Mouse (Mus musculus): ENCODE measurements around the gene Prex1.
A peak's percentile ranks its signal among the peaks of the same experiment; 100 is the strongest.

The Prex1 gene

DNA sequence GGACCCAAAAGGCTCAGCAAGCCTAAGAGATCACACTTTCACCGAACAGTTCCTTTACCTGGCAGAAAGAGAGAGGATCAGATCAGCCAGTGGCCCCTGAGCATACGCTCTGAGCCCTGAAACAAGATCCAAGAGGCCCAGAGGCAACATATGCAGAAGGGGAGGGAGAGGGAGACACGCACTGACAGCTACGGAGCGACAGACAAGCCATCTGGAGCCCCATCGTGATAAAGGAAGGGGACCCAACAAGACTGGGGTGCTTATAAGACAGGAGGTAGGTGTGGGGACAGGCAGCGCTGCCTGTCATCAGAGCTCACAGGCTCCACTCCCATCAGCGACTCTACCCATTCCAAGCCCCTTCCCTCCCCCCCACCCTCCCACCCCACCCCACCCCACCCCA, 27.8 kb downstream of the Prex1 start:
- DNase-seq (ENCODE audit: low read depth, low spot score), result no peak

DNA sequence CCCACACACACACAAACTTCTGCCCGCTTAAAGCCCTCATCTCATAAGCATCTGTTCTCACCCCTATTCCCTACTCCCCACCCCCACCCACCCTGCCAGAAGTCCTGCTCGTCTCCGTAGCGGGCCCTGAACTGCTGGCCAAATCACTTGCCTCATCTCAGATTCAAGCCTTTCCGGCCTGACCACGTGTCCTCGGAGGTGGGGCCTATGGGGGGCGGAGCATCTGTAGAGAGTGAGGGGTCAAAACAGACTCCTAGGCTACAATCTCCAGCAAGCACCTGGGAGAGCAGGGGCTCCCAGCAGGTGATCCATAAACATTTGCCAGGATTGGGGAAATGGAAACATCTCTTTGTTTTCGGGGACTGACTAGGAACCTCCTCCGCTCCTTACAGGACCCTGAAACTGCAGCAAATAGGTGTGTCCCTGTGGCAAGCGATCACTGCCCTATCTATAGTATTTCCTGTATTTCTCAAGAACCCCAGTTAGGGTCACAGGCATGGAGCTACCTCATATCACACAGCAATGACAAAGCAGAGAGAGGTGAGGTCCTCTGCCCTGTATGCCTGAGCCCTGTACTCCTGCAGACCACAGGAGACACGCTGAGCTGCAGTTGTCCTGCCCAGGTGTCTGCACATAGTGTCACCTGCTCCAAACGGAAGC, 29.6 kb downstream of the Prex1 start:
- peak; percentile 83 for DNase-seq (ENCODE audit: low read depth, low spot score)

DNA sequence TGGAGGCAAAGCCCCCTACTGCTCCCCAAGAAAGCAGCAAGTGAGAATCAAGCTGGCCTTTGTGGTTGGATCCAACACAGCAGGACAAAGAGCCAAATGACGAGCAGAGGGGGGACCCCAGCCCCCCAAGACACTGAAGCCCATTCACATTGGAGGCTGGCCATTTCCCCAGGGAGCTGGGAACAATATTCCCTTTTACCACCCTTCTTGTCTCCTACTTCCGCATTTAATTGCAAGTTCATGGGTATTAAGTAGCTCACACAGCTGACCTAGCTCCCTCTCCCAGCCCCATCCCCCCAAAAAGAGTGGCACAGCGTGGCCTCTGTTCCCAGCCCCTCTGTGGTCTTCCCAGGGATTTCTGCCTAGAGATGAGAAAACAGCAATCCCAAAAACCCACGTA, 30.8 kb downstream of the Prex1 start:
- DNase-seq (ENCODE audit: low read depth, low spot score), result no peak

- DNase-seq (ENCODE audit: low read depth, low spot score), result no peak
Measured at GRCm38 (mm10) chr2:166678959-166679759, 34.5 kb downstream of the Prex1 start.

DNA sequence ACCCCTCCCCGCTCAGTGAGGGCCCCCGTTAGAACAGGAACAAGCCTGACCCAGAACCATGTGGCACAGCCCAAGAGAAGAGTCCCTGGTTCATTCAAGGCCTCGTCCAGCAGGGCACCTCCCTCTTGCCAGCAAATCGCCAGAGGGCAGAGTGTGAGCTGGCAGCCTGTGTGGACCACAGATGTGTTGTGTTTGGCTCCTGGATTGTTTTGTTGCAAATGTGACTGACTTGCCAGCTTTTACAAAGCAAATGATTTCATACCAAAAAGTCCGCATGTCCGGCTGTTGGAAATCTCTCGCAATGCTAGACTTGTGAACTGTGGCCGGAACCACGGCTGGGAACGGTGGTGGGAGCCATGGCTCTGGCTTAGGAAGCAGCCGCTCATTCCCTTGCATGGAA, 36.7 kb downstream of the Prex1 start:
- no peak for DNase-seq (ENCODE audit: low read depth, low spot score)

DNA sequence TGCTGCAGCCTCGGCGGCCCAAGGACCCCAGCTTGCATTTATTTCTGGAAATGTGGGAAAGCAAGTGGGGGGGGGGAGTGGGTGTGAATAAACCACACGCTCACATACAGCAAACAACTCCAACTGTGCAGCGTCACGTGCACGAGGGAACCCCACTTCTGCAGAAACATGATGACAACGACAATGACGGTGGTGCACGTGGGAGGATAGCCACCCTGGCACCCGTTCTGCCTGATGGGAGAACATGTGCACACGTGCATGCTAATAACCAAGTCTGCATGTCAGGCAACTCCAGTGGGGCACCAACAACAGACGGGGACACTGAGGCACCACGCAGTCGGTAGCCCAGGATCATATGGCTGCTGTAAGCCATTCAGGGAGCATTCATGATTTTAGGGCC, 37.1 kb downstream of the Prex1 start:
- DNase-seq (ENCODE audit: low read depth, low spot score), result no peak

- peak; percentile 81 for DNase-seq (ENCODE audit: low read depth, low spot score)
Measured at GRCm38 (mm10) chr2:166675588-166676444, 37.8 kb downstream of the Prex1 start.

DNA sequence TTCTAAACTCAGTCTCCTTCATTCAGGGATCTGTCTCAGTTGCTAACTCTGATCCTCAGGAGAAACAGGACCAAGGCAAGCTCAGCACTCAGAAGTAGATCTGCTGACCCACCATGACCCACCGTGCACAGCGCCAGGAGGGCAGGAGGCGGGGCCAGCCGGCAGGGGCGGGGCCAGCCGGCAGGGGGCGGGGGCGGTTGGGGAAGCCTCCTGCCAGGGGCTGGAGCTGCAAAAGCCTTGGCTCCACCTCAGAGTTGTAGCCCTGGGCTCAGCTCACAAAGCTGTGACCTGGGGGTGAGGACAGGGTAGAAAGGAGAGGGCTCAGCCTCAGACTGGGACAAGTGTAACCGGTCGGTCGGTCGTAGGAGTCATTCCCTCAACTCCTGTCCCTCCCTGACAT, 38.9 kb downstream of the Prex1 start:
- peak; percentile 70 for DNase-seq (ENCODE audit: low read depth, low spot score)

DNA sequence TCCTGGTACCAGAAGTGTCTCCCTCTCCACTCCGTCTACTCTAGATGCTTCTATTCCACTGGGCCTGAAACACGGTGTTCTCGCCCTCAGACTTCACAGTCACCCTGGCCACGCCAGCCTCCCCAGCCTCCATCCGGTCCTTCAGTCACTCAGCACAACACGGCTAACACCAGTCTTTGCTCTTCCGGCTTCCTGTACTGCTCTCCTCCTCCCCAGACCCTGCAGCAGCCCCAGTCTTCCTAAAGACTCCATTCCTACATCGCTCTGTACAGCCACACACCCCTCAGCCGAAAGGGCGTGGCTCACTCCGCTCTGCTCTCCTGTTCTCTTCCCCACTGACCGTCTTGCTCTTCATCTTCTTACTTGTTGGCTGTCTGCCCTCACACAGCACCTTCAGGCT, 39.7 kb downstream of the Prex1 start:
- DNase-seq (ENCODE audit: low read depth, low spot score), result peak; percentile 58

DNA sequence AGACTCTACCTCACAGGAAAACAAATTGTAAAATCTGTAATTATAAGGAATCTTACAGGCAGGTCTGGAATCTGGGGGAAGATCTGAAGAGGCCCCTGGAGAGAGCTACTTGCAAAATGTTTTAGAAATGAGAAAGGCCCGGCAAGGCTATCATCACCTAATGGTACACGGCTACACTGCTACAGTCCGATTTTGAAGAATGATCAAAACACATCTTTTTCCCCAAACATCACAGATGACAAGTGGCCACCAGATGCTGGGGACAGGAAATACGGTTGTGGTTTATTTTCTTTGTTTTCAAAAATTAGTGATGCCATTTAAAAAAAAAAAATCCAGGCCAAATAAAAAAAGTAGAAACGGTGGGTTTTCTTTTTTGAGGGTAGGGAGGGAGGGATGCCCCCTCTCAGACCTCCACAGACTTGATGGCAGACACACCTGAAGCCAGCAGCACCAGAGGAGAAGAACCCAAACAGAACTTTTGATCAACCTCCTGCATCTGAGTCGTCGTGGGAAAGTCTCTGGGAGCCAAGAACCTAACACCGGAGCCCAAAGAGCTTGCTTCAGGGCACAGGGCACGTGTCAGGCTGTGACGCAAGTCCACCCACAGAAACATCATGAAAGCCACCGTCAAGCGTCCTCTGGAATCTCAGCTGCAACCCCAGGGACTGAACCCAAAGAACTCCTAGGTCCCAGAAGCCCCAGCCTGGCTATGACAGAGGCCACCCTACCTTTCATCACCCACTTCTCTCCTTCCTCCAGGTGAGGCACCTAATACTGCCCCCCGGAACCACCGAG, 41.3 kb downstream of the Prex1 start:
- no peak for DNase-seq (ENCODE audit: low read depth, low spot score)

DNA sequence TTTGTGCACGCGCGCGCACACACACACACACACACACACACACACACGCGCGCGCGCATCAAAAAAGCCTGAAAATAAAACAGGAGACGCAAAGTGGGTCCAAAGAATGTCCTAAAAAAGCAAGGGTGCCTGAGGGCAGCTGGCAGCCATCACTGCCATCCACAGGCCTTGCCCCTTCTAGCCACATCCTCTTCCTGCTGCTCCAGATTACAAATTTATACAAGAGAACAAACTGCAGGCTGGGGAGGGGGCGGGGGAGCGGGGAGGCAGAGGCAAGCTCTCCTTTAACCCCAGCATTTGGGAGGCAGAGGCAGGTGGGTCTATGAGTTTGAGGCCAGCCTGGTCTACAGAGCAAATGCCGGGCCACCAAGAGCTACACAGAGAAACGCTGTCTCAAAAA, 42.0 kb downstream of the Prex1 start:
- no peak for DNase-seq (ENCODE audit: low read depth, low spot score)

DNA sequence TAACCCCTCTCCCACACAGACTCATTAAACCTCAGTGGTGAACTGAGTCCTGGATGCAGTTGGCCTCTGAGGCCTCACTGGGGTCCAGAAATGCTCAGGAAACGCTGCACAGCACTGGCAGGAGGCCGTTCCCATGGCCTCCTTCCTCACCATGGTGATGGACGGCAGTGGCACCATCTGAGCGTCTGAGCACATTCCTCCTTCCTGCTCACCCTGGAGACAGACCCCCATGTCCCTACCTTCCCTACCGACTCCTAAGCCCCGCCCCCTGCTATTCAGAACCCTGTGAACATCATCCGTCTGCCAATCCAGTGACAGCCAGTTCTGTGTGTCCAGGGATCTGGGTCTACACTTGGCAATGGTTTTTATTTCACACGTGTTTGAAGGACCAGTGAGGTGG, 42.6 kb downstream of the Prex1 start:
- DNase-seq (ENCODE audit: low read depth, low spot score), result peak; percentile 51

- DNase-seq (ENCODE audit: low read depth, low spot score), result peak; percentile 38
Measured at GRCm38 (mm10) chr2:166669922-166670321, 43.7 kb downstream of the Prex1 start.

DNA sequence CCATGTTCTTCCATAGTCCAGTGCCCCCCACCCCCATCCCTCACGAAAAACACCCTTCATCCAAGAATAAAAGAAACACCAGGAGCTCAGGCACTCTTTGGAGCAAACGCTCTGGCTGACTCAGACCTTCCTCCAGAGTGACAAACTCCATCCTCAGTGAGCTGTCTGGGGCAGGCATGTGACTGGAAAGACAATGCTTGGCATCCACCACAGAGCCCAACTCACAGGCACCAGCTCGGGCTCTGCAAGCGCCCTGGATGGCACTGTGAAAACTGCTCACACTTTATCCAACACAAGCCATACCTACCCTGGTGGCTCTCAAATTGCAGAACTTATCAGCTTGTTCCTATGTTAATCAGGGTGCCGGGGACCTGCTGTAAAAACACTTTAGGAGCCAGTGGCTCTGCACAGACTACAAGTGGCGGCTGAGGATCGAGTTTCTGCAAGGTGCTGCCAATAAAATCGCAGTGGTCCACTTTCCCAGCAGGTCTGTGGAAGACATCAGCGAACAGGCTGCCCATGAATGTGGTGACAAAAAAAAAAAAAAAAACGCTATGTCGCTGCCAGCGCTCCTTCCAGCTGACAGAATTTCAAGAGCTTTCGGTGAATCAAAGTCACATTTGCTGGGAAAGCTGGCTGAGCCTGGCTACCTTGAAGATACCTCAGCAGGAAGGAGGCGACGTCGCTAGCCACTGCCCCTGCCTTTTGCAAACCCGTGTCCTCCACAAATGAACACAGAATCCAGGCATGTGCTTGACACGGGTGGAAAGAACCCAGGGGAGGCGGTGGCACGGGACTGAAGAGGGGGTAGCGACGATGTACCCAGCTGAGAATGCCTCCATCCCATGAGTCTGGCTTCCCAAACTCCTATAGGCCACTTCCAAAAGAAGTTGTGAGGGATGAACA, 45.6 kb downstream of the Prex1 start:
- DNase-seq (ENCODE audit: low read depth, low spot score), result no peak

GRCm38 (mm10) chr2:166666175-166666574, 47.5 kb downstream of the Prex1 start:
- DNase-seq (ENCODE audit: low read depth, low spot score), result no peak

DNA sequence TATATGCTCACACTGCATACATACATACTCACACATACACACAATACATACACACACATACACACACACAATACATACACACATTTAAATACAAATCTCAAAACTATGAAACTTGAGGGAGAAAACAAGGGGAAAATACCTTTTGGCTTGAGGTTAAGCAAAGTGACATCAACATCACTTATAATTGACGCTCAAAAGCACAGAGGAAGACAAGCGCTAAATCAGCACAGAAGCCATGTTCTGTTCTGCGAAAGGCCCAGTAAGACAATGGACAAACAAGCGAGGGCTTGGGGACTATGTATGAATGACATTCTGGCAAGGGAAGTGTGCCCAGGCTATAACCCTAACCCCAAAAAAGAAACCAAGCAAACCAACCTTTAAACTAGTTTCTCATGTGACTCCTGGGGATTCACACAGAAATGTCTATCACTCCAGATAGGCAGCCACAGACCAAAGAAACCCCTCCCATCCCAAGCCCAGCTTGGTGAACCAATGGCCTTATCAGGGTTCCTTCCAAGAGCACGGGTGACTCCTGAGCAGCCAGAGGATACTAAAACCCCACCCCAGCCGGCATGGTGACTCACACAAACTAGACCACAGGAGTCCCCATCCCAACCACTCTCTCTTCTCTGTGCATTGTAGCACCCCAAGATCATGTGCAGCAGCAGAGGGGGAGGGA, 48.2 kb downstream of the Prex1 start:
- no peak for DNase-seq (ENCODE audit: low read depth, low spot score)

GRCm38 (mm10) chr2:166664506-166664905, 49.1 kb downstream of the Prex1 start:
- DNase-seq (ENCODE audit: low read depth, low spot score), result no peak

- DNase-seq (ENCODE audit: low read depth, low spot score), result no peak
Measured at GRCm38 (mm10) chr2:166663250-166663961, 50.2 kb downstream of the Prex1 start.

DNA sequence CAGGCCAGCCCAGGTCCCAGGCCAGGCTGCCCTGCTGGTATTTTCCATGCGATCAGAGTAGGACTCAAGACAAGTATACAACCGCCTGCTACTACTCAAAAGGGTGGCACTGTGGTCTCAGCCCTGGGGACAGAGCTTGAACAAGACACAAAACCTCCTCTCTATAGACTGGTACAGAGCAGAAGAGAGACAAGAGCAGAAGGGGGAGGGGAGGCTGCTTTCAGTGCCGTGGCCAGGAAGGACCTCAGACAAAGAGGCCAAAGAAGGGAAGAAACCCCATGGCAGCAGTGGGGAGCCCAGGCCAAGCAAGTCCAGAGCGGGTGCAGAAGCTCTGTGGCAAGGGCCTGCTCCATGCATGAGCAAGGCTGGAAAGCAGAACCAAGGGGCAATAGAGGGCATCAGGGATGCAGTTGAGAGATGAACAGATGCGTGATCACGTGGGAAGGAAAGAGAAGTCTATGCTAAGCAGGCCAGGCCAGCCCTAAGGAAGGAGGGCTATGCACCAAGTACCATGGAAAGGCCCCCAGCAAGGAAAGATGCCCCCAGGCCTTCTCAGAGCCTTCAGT, 51.0 kb downstream of the Prex1 start:
- no peak for DNase-seq (ENCODE audit: low read depth, low spot score)

Measured in ZHBTc4 (cell line).